27 mouse cellular contexts compared by ENCODE assay signal in genomic region chr1:183168465-183168864, GRCm38 (mm10). TPM values are rescaled to one million over a fixed set of nuclear protein-coding genes. Genes with fewer than 3 reads are reported as not detected.
DNase-seq lines count a peak whose midpoint lies in the region; ATAC-seq lines count a peak whose summit lies in the region.
"Had no signal": no experiment of that assay in that cellular context is flagged by ENCODE, and none has a peak within 500 bp of the region (broad histone marks: within the 10 kb centered on the region; RNA-seq: fewer than 3 reads in every experiment).

No protein-coding gene starts in this region.

- H3K27me3 ChIP-seq in kidney, embryonic 14.5 days (ENCODE audit: control insufficient read depth, insufficient read depth, low read length), result no peaks in the 10 kb centered on the region
- H3K27me3 ChIP-seq in embryonic facial prominence, embryonic 10.5 days (replicated peaks; ENCODE audit: low read depth, poor library complexity, severe bottlenecking), result no peaks in the 10 kb centered on the region
- no peaks in the 10 kb centered on the region for H3K27me3 ChIP-seq in limb, embryonic 12.5 days
- H3K27me3 ChIP-seq: forebrain, embryonic 12.5 days; heart, embryonic 13.5 days; liver, embryonic 15.5 days; neural tube, embryonic 13.5 days; stomach, embryonic 15.5 days had no signal

- H3K4me3 ChIP-seq in kidney, embryonic 14.5 days (ENCODE audit: low read length), result no peak overlapping the region
- no peak overlapping the region for H3K4me3 ChIP-seq in embryonic facial prominence, embryonic 10.5 days
- H3K4me3 ChIP-seq in limb, embryonic 12.5 days (replicated peaks), result no peak overlapping the region
- H3K4me3 ChIP-seq: erythroblast, embryonic 14.5 days; forebrain, embryonic 12.5 days; heart, embryonic 13.5 days; liver, embryonic 15.5 days; midbrain, embryonic 10.5 days; neural tube, embryonic 13.5 days; stomach, embryonic 15.5 days had no signal

- peaks cover 22% of the 10 kb centered on the region for H3K4me1 ChIP-seq in kidney, embryonic 14.5 days (ENCODE audit: control insufficient read depth, insufficient read depth, low read length)
- peaks cover 50% of the 10 kb centered on the region for H3K4me1 ChIP-seq in embryonic facial prominence, embryonic 10.5 days
- peaks cover 49% of the 10 kb centered on the region for H3K4me1 ChIP-seq in limb, embryonic 12.5 days (replicated peaks)
- H3K4me1 ChIP-seq: liver, embryonic 15.5 days had no signal

- peak; percentile 84 for ATAC-seq in kidney, embryonic 14.5 days (ENCODE audit: low FRiP score, low TSS enrichment)
- ATAC-seq in limb, embryonic 12.5 days (ENCODE audit: insufficient number of reproducible peaks, insufficient read depth, low FRiP score, low TSS enrichment, low read depth), result peak; percentile 64; the same call in 1 of the 2 replicates
- ATAC-seq in megakaryocyte progenitor cell, adult 5-6 weeks (replicated peaks; ENCODE audit: poor library complexity), result no peak
- ATAC-seq: forebrain, postnatal 0 days; hindbrain, embryonic 16.5 days; midbrain, embryonic 16.5 days had no signal

- no peak overlapping the region for H3K4me2 ChIP-seq in kidney, embryonic 14.5 days (replicated peaks; ENCODE audit: low read depth, low read length)
- H3K4me2 ChIP-seq in limb, embryonic 12.5 days, result no peak overlapping the region
- H3K4me2 ChIP-seq: forebrain, embryonic 12.5 days; heart, embryonic 13.5 days; liver, embryonic 15.5 days; lung, embryonic 14.5 days; neural tube, embryonic 13.5 days; stomach, embryonic 15.5 days had no signal

- 23% methylated on average over 6 of the region's 6 CpGs for WGBS in kidney, embryonic 14.5 days
- WGBS in embryonic facial prominence, embryonic 10.5 days, result 50% methylated on average over 6 of the region's 6 CpGs
- 15% methylated on average over 6 of the region's 6 CpGs for WGBS in limb, embryonic 12.5 days

- H3K27ac ChIP-seq in kidney, embryonic 14.5 days (ENCODE audit: low read depth, low read length), result peak overlapping the region; percentile 44; the same call in 1 of the 2 replicates
- peak overlapping the region; percentile 35; the same call in 1 of the 2 replicates for H3K27ac ChIP-seq in embryonic facial prominence, embryonic 10.5 days (replicated peaks)
- peak overlapping the region; percentile 79 for H3K27ac ChIP-seq in limb, embryonic 12.5 days
- H3K27ac ChIP-seq: forebrain, embryonic 12.5 days; liver, embryonic 15.5 days; stomach, embryonic 15.5 days had no signal

- peak; percentile 42 for DNase-seq in embryo, embryonic 11 days
- DNase-seq in embryo, embryonic 10 days (ENCODE audit: low spot score), result no peak
- DNase-seq in kidney, adult 11 months, result no peak
- no peak for DNase-seq in embryonic facial prominence, embryonic 10.5 days (ENCODE audit: low spot score)
- no peak for DNase-seq in right cerebral cortex, adult 2 months (ENCODE audit: low spot score in 2 of 2)
- DNase-seq: adrenal gland, adult 8-10 months; cerebellum, adult 2 months; cerebellum, postnatal 14 days; forebrain, postnatal 0 days; gastrocnemius, postnatal 10 days; kidney, adult 2 months; lung, embryonic 14.5 days; lung, postnatal 14 days; right cerebral cortex, postnatal 25 days had no signal

- no peaks in the 10 kb centered on the region for H3K9me3 ChIP-seq in kidney, embryonic 14.5 days (ENCODE audit: control insufficient read depth, low read length)
- H3K9me3 ChIP-seq in embryonic facial prominence, embryonic 10.5 days, result peaks cover 4% of the 10 kb centered on the region
- no peaks in the 10 kb centered on the region; the same call in 1 of the 2 replicates for H3K9me3 ChIP-seq in limb, embryonic 12.5 days
- H3K9me3 ChIP-seq: forebrain, embryonic 12.5 days; G1E; liver, embryonic 15.5 days; neural tube, embryonic 13.5 days; stomach, embryonic 15.5 days had no signal

- no peak overlapping the region for H3K9ac ChIP-seq in kidney, embryonic 14.5 days (ENCODE audit: low read depth, low read length)
- H3K9ac ChIP-seq in limb, embryonic 12.5 days (replicated peaks), result no peak overlapping the region
- H3K9ac ChIP-seq: forebrain, embryonic 12.5 days; forebrain, postnatal 0 days; heart, embryonic 13.5 days; liver, embryonic 15.5 days; lung, embryonic 14.5 days; neural tube, embryonic 13.5 days; stomach, embryonic 15.5 days had no signal

- no peaks in the 10 kb centered on the region for H3K36me3 ChIP-seq in kidney, embryonic 14.5 days (ENCODE audit: control insufficient read depth, insufficient read depth, low read length)
- peaks cover 20% of the 10 kb centered on the region for H3K36me3 ChIP-seq in embryonic facial prominence, embryonic 10.5 days (replicated peaks)
- peaks cover 27% of the 10 kb centered on the region for H3K36me3 ChIP-seq in limb, embryonic 12.5 days
- H3K36me3 ChIP-seq: liver, embryonic 15.5 days; stomach, embryonic 15.5 days had no signal

RNA-seq across cellular contexts. Expression of gene Disp1, which starts 52.9 kb away (rescaled TPM):
- polyA plus RNA-seq in kidney, embryonic 14.5 days (2014; fragmentation: Nextera tagmentation; extraction: Ambion mirVana), result 9.6 and 16.9 TPM in 2 replicates
- 13.5 and 13.6 TPM in 2 replicates for polyA plus RNA-seq in embryonic facial prominence, embryonic 10.5 days (2016; fragmentation: Nextera tagmentation; extraction: Ambion mirVana)
- 22.1 and 25.3 TPM in 2 replicates for polyA plus RNA-seq in limb, embryonic 12.5 days (2016; fragmentation: Nextera tagmentation; extraction: Ambion mirVana)
- 5.7 and 6.2 TPM in 2 replicates for total RNA-seq in megakaryocyte progenitor cell, adult 5-6 weeks (2015)
- 5.3 and 7.2 TPM in 2 replicates for total RNA-seq in megakaryocyte progenitor cell, adult 5-6 weeks (2017)
